Mouse (Mus musculus) liver, embryonic 14.5 days (tissue): ENCODE measurements around the gene Hist1h4f.

Source experiments
- CTCF ChIP-seq: IDR thresholded peaks from 2 replicates; pipeline ENCODE4 v1.5.1; 2016; ENCODE audit warnings: antibody characterized with exemption, low read depth, control low read depth
- EP300 ChIP-seq: IDR thresholded peaks from 2 replicates; pipeline ENCODE4 v1.6.1; 2016; ENCODE audit warnings: antibody characterized with exemption, low read depth

DNA sequence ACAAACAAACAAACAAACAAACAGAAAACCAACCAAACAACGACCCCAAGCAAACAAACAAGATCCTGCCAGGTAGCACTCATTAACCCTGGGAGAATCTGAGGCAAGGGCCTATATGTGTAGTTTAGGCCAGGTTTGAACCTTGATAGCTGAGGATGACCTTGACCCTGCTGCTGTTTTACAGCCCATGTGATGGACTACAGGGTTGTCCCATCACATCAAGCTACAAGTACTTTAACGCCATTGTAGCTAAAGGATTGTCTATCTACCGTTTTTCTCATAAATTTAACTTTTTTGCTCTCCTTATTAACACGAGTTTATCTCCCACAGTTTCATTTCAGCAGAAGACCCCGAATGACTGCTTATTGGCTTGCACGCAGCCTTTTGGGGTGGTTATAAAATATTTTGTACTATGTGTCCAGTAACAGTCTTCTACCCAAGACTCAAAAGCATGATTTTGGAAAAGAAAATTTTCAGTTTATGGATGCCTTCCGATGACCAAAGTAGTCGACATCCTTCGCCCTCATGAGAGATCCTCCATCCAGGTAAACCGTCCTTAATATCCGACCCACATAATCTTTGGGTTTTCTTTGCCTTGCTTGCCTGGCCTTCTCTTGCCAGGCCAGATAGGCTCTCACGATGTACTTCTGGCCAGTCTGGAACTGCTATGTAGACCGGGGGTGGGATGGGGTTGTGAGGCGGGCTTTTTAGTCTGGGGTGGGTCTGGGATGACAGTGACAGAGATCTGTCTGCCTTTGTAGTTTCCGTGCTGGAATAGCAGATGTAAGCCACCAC, 35.4 kb downstream of the Hist1h4f start:
- no peak for TF ChIP-seq CTCF
- no peak for TF ChIP-seq EP300
